Mouse (Mus musculus): ENCODE data around the gene Abcc3. TPM values are rescaled to one million over a fixed set of nuclear protein-coding genes. Genes with fewer than 3 reads are reported as not detected.
A peak's percentile ranks its signal among the peaks of the same experiment; 100 is the strongest.

The Abcc3 gene
- polyA plus RNA-seq, 1 experiment, result 123 TPM

- Histone ChIP-seq H3K27ac (ENCODE audit: control insufficient read depth, insufficient read depth, low read depth, low read length) (peak overlapping the region; percentile 87), H3K27me3 (ENCODE audit: control insufficient read depth, insufficient read depth, low read length) (no peaks in the 10 kb centered on the region), H3K4me1 (ENCODE audit: control insufficient read depth, insufficient read depth, low read length) (peaks cover 5% of the 10 kb centered on the region), H3K4me3 (ENCODE audit: control insufficient read depth, low read depth, low read length) (no peak overlapping the region), H3K36me3 (ENCODE audit: control insufficient read depth, insufficient read depth, low read length) (no peaks in the 10 kb centered on the region)
- TF ChIP-seq POLR2A (IDR thresholded peaks at IDR 0.05; ENCODE audit: control insufficient read depth, low read depth, low read length) (no peak), CTCF (IDR thresholded peaks at IDR 0.05; ENCODE audit: control insufficient read depth, insufficient read depth, insufficient replicate concordance, low read depth, low read length) (no peak)
Observed at GRCm38 (mm10) chr11:94326961-94327411, 65.8 kb downstream of the Abcc3 start.

- Histone ChIP-seq H3K4me3 (ENCODE audit: control insufficient read depth, low read depth, low read length) (no peak overlapping the region), H3K27ac (ENCODE audit: control insufficient read depth, insufficient read depth, low read depth, low read length) (no peak overlapping the region), H3K4me1 (ENCODE audit: control insufficient read depth, insufficient read depth, low read length) (peaks cover 5% of the 10 kb centered on the region), H3K36me3 (ENCODE audit: control insufficient read depth, insufficient read depth, low read length) (no peaks in the 10 kb centered on the region), H3K27me3 (ENCODE audit: control insufficient read depth, insufficient read depth, low read length) (no peaks in the 10 kb centered on the region)
- no peak for TF ChIP-seq POLR2A (IDR thresholded peaks at IDR 0.05; ENCODE audit: control insufficient read depth, low read depth, low read length)
- TF ChIP-seq CTCF (IDR thresholded peaks at IDR 0.05; ENCODE audit: control insufficient read depth, insufficient read depth, insufficient replicate concordance, low read depth, low read length), result no peak
Observed at GRCm38 (mm10) chr11:94324618-94325017, 68.2 kb downstream of the Abcc3 start.

- no peaks in the 10 kb centered on the region for H3K27me3 ChIP-seq (ENCODE audit: control insufficient read depth, insufficient read depth, low read length)
- TF ChIP-seq POLR2A (IDR thresholded peaks at IDR 0.05; ENCODE audit: control insufficient read depth, low read depth, low read length) (no peak), CTCF (IDR thresholded peaks at IDR 0.05; ENCODE audit: control insufficient read depth, insufficient read depth, insufficient replicate concordance, low read depth, low read length) (no peak)
- peak overlapping the region; percentile 99 for H3K27ac ChIP-seq (ENCODE audit: control insufficient read depth, insufficient read depth, low read depth, low read length)
- H3K36me3 ChIP-seq (ENCODE audit: control insufficient read depth, insufficient read depth, low read length), result no peaks in the 10 kb centered on the region
- H3K4me1 ChIP-seq (ENCODE audit: control insufficient read depth, insufficient read depth, low read length), result peaks cover 5% of the 10 kb centered on the region
- H3K4me3 ChIP-seq (ENCODE audit: control insufficient read depth, low read depth, low read length), result no peak overlapping the region
Observed at GRCm38 (mm10) chr11:94323271-94323925, 69.4 kb downstream of the Abcc3 start.

- TF ChIP-seq CTCF (IDR thresholded peaks at IDR 0.05; ENCODE audit: control insufficient read depth, insufficient read depth, insufficient replicate concordance, low read depth, low read length) (no peak), POLR2A (IDR thresholded peaks at IDR 0.05; ENCODE audit: control insufficient read depth, low read depth, low read length) (no peak)
- Histone ChIP-seq H3K27ac (ENCODE audit: control insufficient read depth, insufficient read depth, low read depth, low read length) (peak overlapping the region; percentile 99), H3K36me3 (ENCODE audit: control insufficient read depth, insufficient read depth, low read length) (no peaks in the 10 kb centered on the region), H3K4me1 (ENCODE audit: control insufficient read depth, insufficient read depth, low read length) (peaks cover 5% of the 10 kb centered on the region), H3K27me3 (ENCODE audit: control insufficient read depth, insufficient read depth, low read length) (no peaks in the 10 kb centered on the region), H3K4me3 (ENCODE audit: control insufficient read depth, low read depth, low read length) (peak overlapping the region; percentile 96)
Observed at GRCm38 (mm10) chr11:94322636-94323035, 70.2 kb downstream of the Abcc3 start.

DNA sequence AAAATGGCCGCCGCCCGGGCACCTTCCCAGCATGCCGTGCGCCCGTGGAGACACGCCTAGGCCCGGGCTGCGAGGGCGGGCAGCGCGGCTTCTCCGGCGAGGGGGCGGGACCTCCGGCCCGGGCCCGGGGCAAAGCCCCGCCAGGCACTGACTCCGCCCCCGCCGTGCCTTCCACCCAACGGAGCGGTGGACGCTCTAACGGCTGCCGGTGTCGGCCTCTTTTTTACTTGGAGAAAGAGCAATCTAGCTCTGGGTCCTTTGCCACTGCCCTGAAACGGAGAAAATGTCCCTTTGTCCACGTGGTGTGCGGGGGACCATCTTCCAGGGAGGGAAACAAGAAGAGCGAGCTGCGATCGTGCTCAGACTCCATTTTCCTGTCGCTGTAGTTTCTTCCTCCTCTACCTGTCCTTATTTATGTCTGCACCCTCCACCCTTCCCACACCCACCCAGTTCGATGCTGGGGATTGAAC is 70.8 kb downstream of the Abcc3 start, which contains the start of gene Luc7l3:
Gene Luc7l3, minus strand, starts transcription at position 58 of the 470 bp plus-strand sequence.
- Histone ChIP-seq H3K4me1 (ENCODE audit: control insufficient read depth, insufficient read depth, low read length) (peaks cover 4% of the 10 kb centered on the region), H3K4me3 (ENCODE audit: control insufficient read depth, low read depth, low read length) (peak within 1 kb of the TSS; percentile 96), H3K27ac (ENCODE audit: control insufficient read depth, insufficient read depth, low read depth, low read length) (peak within 1 kb of the TSS; percentile 99), H3K27me3 (ENCODE audit: control insufficient read depth, insufficient read depth, low read length) (no peaks in the 10 kb centered on the region), H3K36me3 (ENCODE audit: control insufficient read depth, insufficient read depth, low read length) (no peaks in the 10 kb centered on the region)
- TF ChIP-seq CTCF (IDR thresholded peaks at IDR 0.05; ENCODE audit: control insufficient read depth, insufficient read depth, insufficient replicate concordance, low read depth, low read length), result no peak
- peak; percentile 85 for TF ChIP-seq POLR2A (IDR thresholded peaks at IDR 0.05; ENCODE audit: control insufficient read depth, low read depth, low read length)

DNA sequence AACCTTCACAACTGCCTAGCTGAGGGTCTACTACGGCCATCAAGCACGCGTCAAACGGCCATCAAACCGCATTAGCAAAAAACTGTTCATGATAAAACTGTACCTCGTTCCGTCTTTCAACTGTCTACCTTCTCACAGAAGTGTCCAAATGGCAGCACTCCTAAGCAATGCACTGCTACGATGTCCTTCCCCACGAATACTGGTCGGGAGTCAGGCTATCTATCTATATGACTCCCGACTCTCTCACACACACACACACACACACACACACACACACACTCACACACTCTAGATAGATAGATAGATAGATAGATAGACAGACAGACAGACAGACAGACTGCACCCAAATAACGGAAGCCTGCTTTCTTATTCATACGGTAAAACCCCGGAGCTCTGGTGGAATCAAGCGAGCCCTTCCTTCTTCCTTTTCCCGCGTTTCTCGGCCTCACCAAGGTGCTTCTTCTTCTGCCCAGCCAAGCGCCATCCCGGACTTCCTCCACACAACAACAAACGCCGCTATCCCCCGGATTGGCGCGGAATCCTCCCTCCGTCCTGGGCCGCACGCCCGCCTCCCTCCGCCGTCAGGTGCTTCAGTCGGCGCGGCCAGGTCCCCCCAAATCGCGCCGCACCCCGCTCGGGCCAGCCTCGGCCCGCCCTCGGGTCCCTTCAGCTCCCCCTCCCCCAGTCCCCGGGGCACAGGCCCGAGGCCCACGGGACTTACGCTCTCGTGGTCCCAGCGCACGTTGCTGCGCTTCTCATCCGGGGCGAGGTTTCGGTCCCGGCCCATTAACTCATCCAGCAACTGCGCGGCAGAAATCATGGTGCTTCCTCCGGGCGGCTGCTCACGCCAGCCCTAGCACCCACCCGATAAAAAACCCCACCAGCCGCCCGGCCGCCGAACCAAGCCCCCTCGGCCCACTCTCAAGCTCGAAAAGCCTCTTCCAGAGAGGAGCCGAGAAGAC is 71.5 kb downstream of the Abcc3 start:
- no peak; the same call in 1 of the 2 replicates for TF ChIP-seq POLR2A (IDR thresholded peaks at IDR 0.05; ENCODE audit: control insufficient read depth, low read depth, low read length)
- H3K27me3 ChIP-seq (ENCODE audit: control insufficient read depth, insufficient read depth, low read length), result no peaks in the 10 kb centered on the region
- peak overlapping the region; percentile 90 for H3K27ac ChIP-seq (ENCODE audit: control insufficient read depth, insufficient read depth, low read depth, low read length)
- H3K4me3 ChIP-seq (ENCODE audit: control insufficient read depth, low read depth, low read length), result peak overlapping the region; percentile 96
- H3K36me3 ChIP-seq (ENCODE audit: control insufficient read depth, insufficient read depth, low read length), result no peaks in the 10 kb centered on the region
- peaks cover 3% of the 10 kb centered on the region for H3K4me1 ChIP-seq (ENCODE audit: control insufficient read depth, insufficient read depth, low read length)

- Histone ChIP-seq H3K27ac (ENCODE audit: control insufficient read depth, insufficient read depth, low read depth, low read length) (no peak overlapping the region), H3K36me3 (ENCODE audit: control insufficient read depth, insufficient read depth, low read length) (no peaks in the 10 kb centered on the region), H3K4me1 (ENCODE audit: control insufficient read depth, insufficient read depth, low read length) (peaks cover 3% of the 10 kb centered on the region; the same call in 1 of the 2 replicates), H3K27me3 (ENCODE audit: control insufficient read depth, insufficient read depth, low read length) (no peaks in the 10 kb centered on the region), H3K4me3 (ENCODE audit: control insufficient read depth, low read depth, low read length) (no peak overlapping the region)
- TF ChIP-seq POLR2A (IDR thresholded peaks at IDR 0.05; ENCODE audit: control insufficient read depth, low read depth, low read length) (no peak), CTCF (IDR thresholded peaks at IDR 0.05; ENCODE audit: control insufficient read depth, insufficient read depth, insufficient replicate concordance, low read depth, low read length) (no peak)
Observed at GRCm38 (mm10) chr11:94318056-94318455, 74.7 kb downstream of the Abcc3 start.
